Mouse (Mus musculus) heart, adult 2 months (tissue): ENCODE results near the gene Dph3.

Source experiments
- CTCF ChIP-seq: fragments of 200-600 bp; IDR thresholded peaks from 2 replicates; pipeline ENCODE4 v1.8.1; 2022; ENCODE audit warnings: antibody characterized with exemption, mild to moderate bottlenecking, moderate library complexity
- POLR2A ChIP-seq: fragments of 200-500 bp; IDR thresholded peaks from 2 replicates; pipeline ENCODE4 v1.6.1; 2011; ENCODE audit warnings: mild to moderate bottlenecking, low read depth, low read length, control low read depth; ENCODE audit not compliant: insufficient read depth

DNA sequence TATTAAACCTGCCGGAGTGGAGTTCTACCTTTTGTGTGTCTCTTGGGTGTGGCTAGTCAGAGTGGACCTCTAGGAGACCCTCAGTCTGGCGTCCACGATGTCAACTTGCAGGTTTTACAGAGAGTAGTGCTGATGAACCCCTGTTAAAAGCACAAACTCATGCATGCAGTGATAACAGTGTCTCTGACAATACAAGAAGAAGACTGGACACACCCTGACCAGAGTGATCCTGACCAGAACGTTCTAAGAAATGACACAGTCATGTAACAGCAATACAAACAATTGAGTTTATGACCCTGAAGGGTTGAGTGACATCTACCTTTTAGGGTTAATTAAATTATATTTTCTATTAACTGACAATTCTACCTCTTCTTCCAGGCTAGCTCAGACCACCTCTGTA lies 27.9 kb downstream of the Dph3 start:
- no peak for TF ChIP-seq POLR2A
- TF ChIP-seq CTCF: no peak
